Mouse (Mus musculus) c-Kit-positive CD71-positive TER-119-positive erythroid progenitor cells, embryonic 14.5 days (primary cell): ENCODE data around the gene Nxph3.
"Not testable (repeated sequence)": the region's sequence is repeated elsewhere in the genome, so short reads cannot be mapped to it uniquely, and the experiment has no call there.

ENCODE experiments used
- DNase-seq: peaks from one replicate; pipeline ENCODE4 v3.0.0-alpha.2; 2013; ENCODE audit warnings: low spot score

Nxph3 gene

DNA sequence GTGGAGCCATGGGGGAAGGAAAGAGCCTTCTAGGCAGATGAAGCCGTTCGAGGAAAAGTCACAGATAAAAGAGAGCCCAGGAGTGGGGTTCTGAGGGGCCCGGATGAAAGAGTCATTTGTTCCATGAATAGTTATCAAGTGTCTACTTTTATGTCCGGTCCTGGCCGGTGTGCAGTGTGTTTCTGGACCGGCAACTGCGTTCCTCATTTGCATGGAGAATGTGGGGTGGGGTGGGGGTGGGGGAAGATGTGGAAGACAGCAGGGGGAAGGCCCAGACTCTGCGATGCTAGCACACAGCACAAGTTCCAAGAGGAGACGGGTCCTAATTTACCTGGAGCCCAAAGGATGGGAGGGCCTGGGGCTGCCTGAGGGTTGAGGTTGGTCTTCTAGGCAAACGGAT, 4.9 kb upstream of the Nxph3 start:
- no peak for DNase-seq

DNA sequence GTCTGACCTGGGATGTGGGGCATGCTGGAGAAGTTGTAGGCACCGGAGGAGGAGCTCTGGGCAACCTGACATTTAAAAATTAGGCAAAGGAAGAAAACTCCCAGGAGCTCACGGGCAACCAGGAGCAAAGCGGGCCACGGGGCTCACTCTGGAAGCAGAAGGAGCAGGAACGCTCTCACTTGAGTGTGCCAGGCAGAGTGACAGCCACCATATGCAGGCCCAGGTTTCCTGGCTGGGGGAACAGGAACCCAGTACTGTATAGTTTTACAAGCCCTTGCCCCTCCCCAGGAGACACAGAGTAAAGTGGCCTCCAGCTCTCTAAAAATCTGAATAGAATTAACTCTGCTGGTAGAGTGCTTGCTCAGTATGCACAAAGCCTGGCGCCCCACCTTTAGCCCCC, 2.8 kb upstream of the Nxph3 start:
- DNase-seq: no peak

DNA sequence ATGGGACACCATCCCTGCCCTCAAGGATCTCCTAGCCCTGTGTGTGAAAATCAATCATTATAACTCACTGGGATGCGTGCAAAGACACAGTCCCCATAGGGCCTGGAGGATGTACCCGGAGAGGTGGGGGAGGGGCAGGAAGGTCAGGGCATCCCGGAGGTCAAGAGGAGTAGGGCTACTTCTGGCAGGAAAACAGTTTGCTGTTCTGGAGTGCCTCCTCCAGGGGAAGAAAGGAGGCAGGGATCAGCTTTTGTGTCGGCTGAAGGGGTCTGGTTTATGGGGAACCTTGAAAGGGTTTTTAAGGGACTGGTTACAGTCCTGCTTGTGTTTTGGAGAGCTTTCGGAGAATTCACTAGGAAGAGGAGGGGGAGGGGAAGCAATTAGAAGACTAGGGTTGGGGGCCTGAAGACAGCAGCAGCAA, 2.1 kb upstream of the Nxph3 start:
- DNase-seq: no peak

DNA sequence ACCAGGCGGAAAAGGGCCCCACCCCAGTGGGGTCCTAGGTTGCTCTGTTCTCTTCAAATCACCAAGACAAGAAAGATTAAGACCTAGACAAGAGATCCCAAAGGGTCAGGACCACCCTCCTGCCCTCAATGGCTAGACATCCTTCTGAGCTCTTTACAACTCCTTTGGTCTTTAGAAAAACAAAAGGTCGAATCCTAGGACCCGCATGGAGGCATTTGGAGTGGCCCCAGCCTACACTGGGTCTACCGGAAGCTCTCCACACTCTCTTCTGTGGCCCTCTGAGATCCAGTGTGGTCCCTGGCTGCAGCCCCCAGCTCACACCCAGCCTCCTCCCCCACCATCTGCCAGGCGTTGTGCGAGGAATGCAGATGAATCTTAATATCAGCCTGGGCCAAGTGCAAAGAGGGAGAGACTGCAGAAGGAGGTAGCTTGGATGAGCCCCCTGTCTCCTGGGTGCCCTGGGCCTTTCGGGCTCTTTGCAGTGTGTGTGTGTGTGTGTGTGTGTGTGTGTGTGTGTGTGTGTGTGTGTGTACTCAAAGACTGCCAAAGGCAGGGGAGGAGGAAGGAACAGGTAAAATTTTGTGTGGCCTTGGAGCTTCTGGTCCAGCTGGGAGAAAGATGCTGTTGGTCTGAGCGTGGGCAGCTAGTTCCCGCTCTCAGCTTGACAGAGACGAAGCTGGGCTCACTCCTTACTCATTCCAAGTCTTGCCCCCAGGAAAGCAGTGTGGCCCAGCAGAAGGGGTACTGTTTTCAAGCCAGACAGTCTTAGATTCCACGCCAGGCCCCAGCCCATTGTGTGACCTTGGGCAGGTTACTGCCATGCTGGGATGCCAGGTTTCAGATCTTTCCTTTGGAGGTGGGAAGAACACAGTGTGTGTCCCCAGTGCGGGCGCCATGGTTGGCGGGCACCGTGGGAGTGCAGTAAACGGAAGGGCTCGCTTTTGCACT, 1.3 kb upstream of the Nxph3 start:
- DNase-seq: no peak

DNA sequence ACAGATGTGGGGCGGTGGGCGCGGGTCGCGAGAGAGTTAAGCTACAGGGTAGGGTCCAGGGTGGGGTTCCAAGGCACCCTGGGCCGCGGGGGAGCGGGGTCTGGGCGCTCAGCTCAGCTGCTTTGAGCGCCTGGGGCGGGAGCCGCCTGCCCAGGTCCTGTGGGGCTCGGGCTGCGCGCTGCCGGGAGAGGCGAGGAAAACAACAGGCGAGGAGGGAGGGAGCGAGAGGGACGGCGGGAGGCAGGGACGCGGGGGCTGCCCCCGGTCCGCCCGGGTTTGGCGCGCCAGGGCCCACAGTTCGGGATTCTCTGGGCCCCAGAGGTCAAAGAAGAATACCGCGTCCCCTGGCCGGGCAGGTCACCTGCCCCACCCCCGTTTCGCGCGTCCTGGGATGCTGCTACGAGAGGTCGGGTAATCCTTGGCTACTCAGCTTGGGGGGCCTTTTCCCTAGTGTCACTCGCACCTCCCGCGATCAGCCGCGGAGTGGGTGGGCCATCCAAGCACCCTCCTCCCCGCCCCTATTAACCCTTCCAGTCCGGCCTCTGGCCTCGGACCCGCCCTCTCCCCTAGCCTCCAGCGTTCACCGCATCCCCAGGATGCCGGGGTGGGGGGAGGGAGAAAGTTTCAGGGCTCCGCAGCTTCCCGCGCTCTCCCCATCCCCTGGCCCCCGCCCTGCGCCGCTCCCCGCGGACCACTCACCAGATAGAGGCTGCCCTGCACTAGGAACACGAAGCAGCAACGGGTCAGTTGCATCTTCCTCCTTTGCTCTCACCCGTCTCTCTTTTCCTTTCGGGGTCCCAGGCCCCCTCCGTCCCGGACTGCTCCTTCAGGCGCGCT, 691 bp downstream of the Nxph3 start:
- DNase-seq: no peak

DNA sequence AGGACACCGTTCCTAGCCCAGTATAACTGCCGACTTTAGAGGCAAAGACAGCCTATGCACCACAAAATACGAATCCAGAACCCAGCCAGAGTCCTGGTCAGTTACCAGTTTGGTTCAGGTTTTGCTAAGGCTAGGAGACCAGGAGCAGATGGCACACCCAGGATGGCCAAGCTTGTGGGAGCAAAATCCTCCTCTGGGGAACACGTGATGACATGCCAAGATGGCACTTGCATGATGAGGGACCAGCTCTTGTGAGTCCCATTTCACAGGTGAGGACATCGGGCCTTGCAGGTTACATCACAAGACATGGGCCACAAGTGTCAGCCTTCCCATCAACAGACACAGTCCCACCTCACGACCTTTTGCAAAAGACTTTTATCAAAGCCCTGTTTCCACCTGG, 2.0 kb downstream of the Nxph3 start:
- DNase-seq: no peak

DNA sequence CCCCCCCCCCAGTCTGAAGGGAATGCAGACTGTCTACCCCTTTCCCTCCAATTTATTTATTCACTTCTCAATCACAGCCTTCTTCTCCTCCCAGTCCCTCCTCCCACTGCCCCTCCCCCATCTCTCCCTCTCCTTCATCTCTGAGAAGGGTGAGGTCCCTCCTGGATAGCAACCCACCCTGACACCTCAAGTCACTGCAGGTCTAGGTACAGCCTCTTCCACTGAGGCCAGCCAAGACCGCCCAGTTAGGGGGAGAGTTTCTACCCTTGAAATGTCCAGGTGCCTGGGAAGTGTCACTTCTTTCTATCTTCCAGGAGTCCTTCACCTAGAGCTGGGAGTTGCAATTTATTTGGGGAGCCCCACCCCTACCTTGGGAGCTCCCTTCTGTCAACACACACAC, 2.5 kb downstream of the Nxph3 start:
- no peak for DNase-seq

DNA sequence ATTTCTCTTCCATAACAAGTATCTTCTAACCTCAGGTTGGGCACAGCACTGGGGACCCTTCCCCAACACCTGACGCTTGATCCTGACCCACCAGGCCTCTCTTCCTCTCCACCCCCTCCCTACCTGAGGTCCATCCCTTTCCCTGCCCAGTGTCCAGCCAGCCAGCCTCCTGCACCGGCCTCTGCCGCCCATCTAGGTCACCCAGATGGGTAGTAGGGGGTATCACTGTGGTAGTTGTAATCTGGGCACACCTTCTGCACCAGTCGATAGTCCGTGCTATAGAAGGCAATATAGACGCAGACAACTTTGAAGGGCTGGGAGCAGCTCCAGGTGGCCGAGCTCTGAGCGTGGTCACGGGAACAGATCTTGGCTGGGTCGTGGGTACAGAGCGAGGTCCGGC, 3.7 kb downstream of the Nxph3 start:
- DNase-seq: no peak

DNA sequence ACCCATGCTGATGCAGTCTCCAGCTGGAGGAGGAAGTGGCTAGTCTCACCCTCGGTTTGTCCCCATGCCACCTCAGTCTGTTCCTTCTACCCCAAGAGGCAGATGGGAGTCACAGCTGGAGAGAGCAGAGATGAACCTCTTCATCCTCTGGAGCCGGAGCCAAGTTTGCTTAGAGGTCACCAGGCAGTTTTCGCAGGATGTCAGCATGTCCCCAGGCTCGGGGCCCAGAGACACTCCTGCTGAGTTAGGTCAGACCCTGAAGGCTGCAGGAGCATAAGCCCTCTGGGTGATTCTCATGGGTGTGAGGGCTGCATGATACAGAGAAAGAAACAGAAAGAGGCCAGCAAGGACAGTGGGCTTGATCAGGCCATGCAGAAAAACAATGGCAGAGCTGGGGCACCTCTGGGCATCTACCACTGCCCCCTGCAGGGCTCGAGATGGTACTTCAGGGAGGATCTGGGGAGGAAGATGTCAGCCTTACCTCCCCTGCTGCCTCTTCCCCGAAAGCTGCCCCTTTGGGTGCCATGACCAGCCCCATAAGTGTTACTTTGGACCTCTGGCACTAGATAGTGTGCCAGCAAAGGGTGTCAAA, 5.1 kb downstream of the Nxph3 start:
- DNase-seq: no peak

DNA sequence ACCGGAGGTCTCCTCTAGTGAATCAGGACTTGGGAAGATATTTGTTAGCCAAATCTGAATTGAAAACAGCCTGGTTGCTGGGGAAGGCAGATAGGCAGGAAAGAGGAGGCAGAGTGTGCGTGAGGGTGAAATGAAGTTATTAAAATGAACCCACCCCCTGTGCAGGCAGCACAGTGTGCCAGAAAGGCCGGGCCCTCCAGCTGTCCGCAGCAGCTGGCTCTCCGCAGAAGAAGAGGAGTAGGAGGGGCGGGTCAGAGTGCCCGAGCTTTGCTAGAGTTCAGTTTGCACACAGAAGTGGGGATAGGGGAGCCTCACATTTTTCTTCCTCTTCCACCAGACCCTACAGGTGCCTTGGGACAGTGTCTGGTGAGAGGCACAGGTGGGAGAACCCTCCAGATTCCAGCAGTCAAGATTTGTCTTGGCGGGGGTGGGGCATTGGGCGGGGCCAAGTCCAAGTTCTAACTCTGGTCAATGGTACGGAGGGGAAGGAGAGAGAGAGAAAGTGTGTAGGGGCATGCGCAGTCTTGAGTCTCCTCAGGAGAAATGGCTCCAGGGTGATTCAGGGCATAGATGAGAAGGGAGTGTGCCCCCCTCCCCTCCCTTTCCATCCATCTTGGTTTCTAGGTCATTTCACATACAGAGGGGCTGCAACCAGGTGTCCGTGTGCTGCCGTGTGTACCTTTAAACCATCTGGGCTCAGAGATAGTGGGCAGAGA, 6.0 kb downstream of the Nxph3 start:
- no peak for DNase-seq

DNA sequence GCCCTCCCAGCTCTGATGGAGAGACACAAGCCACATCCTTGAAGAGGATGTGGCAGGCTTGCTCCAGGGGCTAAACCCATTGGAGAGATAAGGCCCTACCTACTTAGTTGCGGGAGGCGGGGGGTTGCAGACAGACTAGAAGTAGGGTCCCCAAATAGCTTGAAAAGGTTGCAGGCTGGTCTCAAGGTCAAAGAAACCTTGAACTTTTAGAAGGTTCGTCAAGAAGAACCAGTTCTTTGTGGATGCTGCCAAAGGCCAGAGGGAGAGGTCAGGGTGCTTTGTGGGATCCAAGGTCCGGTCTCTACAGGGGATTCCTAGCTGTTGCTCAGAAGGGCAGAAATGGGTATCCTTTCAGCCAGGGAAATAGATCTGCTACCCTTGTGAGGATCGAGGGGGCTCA, 6.6 kb downstream of the Nxph3 start:
- DNase-seq: no peak

DNA sequence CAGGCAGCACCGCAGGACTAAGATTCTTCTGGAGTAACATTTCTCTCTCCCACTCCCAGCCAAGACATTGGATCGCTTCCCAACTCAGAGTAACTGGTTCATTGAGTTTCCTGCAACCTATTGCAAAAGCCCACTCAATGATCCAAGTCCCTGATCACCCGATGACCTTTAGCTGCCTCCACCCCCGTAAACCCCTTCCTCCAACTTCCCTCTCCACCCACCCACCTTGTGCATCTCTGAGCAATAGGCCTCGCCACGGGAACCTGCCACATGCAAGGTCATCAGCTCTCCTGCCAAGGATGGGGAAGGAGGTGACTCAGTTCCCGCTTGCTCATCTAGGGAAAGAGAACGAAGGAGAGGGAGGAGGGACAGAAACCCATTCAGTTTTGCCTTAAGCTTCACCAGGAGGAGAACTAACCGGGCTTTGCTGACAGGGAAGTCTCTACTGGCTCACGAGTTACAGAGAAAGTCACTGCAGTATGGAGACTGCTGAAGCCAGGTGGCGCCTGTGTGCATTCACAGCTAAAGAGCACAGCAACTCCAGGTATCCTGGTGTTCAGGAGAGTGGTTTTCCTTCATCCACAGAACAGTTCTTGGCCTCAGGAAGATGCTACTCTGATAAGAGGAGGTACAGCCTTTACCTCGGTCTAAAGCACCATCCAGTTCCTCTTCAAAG, 7.2 kb downstream of the Nxph3 start:
- DNase-seq: no peak

DNA sequence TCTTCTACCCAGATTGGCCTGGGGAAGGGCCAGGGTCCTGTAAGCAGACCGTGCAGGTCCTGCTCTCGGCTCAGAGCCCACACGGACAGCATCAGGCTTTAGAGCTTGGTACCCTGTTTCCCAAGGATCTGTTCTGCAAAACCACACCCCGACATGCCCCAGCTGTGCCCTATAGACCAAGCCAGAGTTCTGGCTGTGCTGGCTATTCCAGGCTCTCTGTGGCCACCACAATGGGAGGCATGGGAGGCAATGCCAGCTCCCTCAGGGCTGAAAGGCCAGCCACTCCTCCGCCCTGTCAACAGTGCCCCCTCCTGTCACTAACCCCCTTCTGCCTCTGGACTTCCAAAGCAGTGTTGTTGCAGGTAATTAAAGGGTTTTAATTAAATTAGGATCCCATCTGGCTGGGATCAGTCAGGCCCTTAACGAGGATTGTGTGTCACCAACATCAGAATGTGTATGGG, 10.1 kb downstream of the Nxph3 start:
- DNase-seq: no peak

DNA sequence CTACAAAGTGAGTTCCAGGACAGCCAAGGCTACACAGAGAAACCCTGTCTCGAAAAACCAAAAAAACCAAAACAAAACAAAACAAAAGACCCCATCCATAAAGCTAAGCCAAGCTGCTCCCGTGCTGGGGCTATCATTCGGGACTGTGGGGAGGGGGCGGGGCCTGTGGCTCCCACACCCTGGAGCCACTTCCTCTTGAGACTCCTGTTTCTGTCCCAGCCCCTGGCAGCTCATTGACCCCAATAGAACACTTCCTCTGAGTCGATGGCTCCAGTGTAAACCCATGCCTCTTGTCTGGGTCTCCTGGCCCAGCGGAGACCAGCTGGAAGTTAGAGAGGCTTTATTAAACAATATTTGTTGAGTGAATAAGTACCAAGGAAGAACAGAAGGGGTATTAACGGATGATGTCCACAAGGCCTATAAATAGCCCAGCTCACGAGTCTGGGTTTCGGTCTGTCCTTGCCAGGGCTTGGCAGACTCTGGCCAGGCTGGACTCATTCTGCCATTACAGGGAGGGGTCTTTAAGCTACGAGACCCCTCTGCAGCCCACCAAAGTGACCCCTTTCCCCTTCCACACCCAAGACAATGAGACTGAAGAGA, 10.7 kb downstream of the Nxph3 start:
- no peak for DNase-seq

DNA sequence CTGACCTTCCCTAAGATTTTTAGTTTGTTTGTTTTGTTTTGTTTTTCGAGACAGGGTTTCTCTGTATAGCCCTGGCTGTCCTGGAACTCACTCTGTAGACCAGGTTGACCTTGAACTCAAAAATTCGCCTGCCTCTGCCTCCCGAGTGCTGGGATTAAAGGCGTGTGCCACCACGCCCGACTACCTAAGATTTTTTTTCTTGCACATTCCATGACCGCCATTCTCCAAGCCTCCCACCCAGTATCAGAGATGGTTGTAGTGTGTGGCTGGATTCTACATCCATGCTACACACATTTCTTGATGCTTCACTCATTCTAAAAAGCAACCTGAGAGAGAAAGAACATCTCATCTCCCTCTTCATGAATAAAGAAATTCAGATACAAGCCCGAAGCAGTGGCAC, 12.5 kb downstream of the Nxph3 start:
- not testable (repeated sequence) for DNase-seq

DNA sequence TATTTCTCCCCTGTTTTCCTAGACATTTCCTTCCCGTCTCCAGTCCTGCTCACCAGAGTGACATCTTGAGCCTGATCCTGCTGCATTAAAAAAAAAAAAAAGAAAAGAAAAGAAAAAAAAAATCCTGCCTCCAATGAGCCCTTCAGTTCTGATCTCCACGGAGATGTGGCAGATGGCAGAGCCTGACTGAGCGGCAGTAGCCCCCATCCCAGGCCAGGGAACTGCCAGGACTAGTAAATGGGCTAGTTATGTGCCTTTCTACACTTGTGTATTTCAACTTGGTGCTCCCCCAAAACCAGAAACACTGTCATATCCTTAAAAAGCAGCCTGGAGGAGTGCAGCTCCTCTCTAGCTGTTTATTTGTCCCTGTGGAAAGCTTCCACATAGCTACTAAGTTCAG, 13.5 kb downstream of the Nxph3 start:
- no peak for DNase-seq

DNA sequence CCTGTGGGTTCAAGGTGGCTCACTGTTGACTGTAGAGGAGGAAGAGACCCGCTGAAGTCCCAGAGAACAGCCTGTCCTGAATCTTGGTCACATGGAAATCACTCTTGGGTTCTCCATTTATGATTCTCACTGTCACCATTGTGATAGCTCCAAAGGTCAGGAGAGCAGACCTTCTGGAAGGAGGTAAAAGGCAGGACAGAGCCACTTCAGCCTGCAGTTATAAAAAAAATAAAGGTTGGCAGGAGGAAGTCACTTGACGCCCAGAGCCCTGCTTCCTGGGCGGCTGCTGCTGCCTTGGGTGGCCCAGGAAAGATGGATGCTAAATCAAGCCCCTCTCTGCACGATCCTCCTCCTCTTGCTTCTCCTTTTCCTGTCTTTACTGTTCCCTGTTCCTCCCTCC, 14.0 kb downstream of the Nxph3 start:
- no peak for DNase-seq

DNA sequence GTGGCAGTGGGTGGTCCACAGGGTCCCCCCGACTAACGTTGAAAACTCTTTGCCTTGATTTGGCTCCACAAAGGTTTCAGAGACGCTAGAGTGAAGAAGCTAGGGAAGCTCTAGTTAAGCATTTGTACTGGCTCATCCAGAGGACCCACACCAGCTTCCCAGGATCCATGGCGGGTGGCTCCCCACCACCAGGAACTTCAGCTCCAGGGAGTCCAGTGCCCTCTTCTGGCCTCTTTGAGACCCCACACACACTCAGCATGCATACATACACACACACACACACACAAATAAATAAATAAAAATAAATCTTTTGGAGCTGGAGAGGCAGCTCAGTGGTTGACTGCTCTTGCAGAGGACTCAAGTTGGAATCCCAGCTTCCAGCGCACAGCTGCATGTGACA, 16.4 kb downstream of the Nxph3 start:
- DNase-seq: no peak

DNA sequence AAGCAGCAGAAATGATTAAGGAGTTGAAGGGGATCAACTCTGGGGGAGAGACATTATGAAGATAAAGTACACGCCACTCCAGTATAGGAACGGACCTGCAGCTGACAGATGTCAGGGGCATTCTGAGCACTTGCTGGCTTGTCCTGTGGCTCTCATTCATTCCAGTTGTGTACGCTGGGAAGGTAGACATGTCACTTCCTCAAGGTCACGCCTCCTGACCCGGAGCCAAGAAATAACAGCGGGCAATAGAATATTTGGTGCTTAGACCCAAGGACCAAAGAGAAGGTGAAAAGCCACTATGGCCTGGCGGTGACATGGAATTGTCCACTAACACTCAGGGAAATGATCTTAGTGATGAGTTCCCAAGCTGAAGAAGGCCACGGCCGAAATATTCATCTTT, 18.5 kb downstream of the Nxph3 start:
- no peak for DNase-seq

DNA sequence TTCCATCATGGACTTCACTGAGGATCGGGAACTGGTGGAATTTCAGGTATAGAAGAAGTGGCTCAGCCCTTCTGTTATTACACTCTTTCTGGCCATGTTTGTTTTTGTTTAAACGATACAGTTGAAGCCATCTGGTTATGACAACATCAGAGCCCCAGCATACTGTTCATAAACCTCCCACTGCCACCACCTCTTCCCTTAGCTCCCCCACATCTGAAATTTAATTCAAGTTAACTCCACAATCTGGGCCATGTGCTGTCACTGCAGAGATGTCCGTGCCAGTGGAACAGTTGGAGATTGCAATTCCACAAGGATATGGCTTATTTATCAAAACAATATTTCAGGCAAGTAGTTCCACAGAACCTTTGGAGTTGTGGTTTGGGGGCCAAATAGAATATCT, 20.0 kb downstream of the Nxph3 start:
- DNase-seq: no peak

DNA sequence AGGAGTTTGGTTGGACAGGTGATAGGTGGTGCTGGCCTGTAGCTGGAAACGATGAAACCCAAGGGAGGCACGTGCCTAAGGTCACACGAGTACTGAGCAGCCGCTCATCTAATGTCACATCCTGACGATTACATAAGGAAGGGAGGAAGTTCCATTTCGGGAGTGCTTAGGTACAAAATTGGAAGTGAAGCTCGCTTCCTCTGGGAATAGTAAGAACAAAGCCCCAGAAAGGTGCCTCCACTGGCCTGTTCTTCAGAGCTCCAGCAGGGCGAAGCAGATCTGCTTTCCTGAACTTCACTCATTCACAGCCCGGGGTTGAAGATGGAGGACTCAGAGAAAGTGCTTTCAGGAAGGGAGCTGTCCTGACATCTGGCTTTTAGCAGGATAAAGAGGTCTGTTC, 20.4 kb downstream of the Nxph3 start:
- DNase-seq: no peak
